ENCODE assay signal across 9 mouse cellular contexts in genomic region chr17:27120561-27121024, GRCm38 (mm10). TPM values are rescaled to one million over a fixed set of nuclear protein-coding genes. Genes with fewer than 3 reads are reported as not detected.
A peak's percentile ranks its signal among the peaks of the same experiment; 100 is the strongest.
DNase-seq lines count a peak whose midpoint lies in the region; ATAC-seq lines count a peak whose summit lies in the region.
"Had no signal": no experiment of that assay in that cellular context is flagged by ENCODE, and none has a peak within 500 bp of the region (broad histone marks: within the 10 kb centered on the region; RNA-seq: fewer than 3 reads in every experiment).

No protein-coding gene starts in this region.

- DNase-seq in Muller cell, postnatal 12 days (ENCODE audit: inconsistent ontology term), result peak; percentile 67
- peak; percentile 97 for DNase-seq in brain, adult 2 months (ENCODE audit: low read depth, low spot score)
- DNase-seq in forebrain, embryonic 11.5 days (ENCODE audit: low spot score), result peak; percentile 89
- DNase-seq in heart, postnatal 10 days, result peak; percentile 80 to 89
- DNase-seq in layer of hippocampus, adult 9-11 months, result peak; percentile 82
- DNase-seq in midbrain, embryonic 10.5 days (ENCODE audit: low spot score), result peak; percentile 77
- peak; percentile 62 for DNase-seq in right cerebral cortex, postnatal 25 days

- H3K4me3 ChIP-seq in forebrain, embryonic 11.5 days (ENCODE audit: low read depth, low read length), result no peak overlapping the region
- peak overlapping the region; percentile 30; the same call in 1 of the 2 replicates for H3K4me3 ChIP-seq in midbrain, embryonic 10.5 days

- H3K9me3 ChIP-seq in forebrain, embryonic 11.5 days (ENCODE audit: control insufficient read depth, low read length), result no peaks in the 10 kb centered on the region
- peaks cover 13% of the 10 kb centered on the region for H3K9me3 ChIP-seq in midbrain, embryonic 10.5 days (replicated peaks)

- no peaks in the 10 kb centered on the region; the same call in 1 of the 2 replicates for H3K36me3 ChIP-seq in forebrain, embryonic 11.5 days (ENCODE audit: control insufficient read depth, insufficient read depth, low read length)
- H3K36me3 ChIP-seq in midbrain, embryonic 10.5 days, result peaks cover 45% of the 10 kb centered on the region

- H3K4me1 ChIP-seq in forebrain, embryonic 11.5 days (replicated peaks; ENCODE audit: control insufficient read depth, insufficient read depth, low read length), result peaks cover 7% of the 10 kb centered on the region; the same call in 1 of the 2 replicates
- peaks cover 38% of the 10 kb centered on the region for H3K4me1 ChIP-seq in midbrain, embryonic 10.5 days

- ATAC-seq in forebrain, embryonic 11.5 days (replicated peaks; ENCODE audit: low FRiP score), result no peak
- no peak for ATAC-seq in megakaryocyte-erythroid progenitor cell, adult 5-6 weeks (replicated peaks; ENCODE audit: low FRiP score, low TSS enrichment, poor library complexity, severe bottlenecking)

- WGBS in forebrain, embryonic 11.5 days, result 5% methylated on average over 18 of the region's 18 CpGs
- 3% methylated on average over 18 of the region's 18 CpGs for WGBS in midbrain, embryonic 10.5 days

- H3K4me2 ChIP-seq in forebrain, embryonic 11.5 days (ENCODE audit: low read depth, low read length, severe bottlenecking), result 0 out of 2 replicates have a peak overlapping the region, but pooled peaks have one; percentile 11

- H3K9ac ChIP-seq in forebrain, embryonic 11.5 days (ENCODE audit: low read length), result peak overlapping the region; percentile 12

- intact Hi-C loops in heart, postnatal 10 days (cut with DNase I), result loop anchor here (1.0 kb wide), 1 partner anchor 87 kb away; no protein-coding TSS in a partner anchor

- no peak overlapping the region for H3K27ac ChIP-seq in forebrain, embryonic 11.5 days (ENCODE audit: low read depth, low read length)
- peak overlapping the region; percentile 49 for H3K27ac ChIP-seq in midbrain, embryonic 10.5 days (replicated peaks)

- H3K27me3 ChIP-seq in forebrain, embryonic 11.5 days (ENCODE audit: control insufficient read depth, insufficient read depth, low read length), result no peaks in the 10 kb centered on the region
- peaks cover 19% of the 10 kb centered on the region for H3K27me3 ChIP-seq in midbrain, embryonic 10.5 days (ENCODE audit: low read depth, poor library complexity, severe bottlenecking)

RNA-seq across cellular contexts. Expression of gene Uqcc2, which starts 13.1 kb away (rescaled TPM):
- 330 and 336 TPM in 2 replicates for polyA plus RNA-seq in forebrain, embryonic 11.5 days (2014; fragmentation: Nextera tagmentation; extraction: Ambion mirVana)
- total RNA-seq in heart, postnatal 10 days (2021), result 100 to 1,000 TPM; 278 to 279 TPM
- polyA plus RNA-seq in midbrain, embryonic 10.5 days (2016; fragmentation: Nextera tagmentation; extraction: Ambion mirVana), result 404 and 411 TPM in 2 replicates
- total RNA-seq in megakaryocyte-erythroid progenitor cell, adult 5-6 weeks (2014; fragmentation: Nextera tagmentation), result 180 and 198 TPM in 2 replicates
- total RNA-seq in megakaryocyte-erythroid progenitor cell, adult 5-6 weeks (2017), result 177 and 204 TPM in 2 replicates

RNA-seq across cellular contexts. Expression of gene Ip6k3, which starts 47.0 kb away (rescaled TPM):
- polyA plus RNA-seq in forebrain, embryonic 11.5 days (2014; fragmentation: Nextera tagmentation; extraction: Ambion mirVana), result 0.08 and 0.19 TPM in 2 replicates
- total RNA-seq in heart, postnatal 10 days (2021), result 1 to 10 TPM; 9.2 to 10.0 TPM
- 0.29 TPM in 1 of 2 replicates, not detected in the other for polyA plus RNA-seq in midbrain, embryonic 10.5 days (2016; fragmentation: Nextera tagmentation; extraction: Ambion mirVana)
- total RNA-seq in megakaryocyte-erythroid progenitor cell, adult 5-6 weeks (2014; fragmentation: Nextera tagmentation), result not detected in 2 replicates
- not detected in 2 replicates for total RNA-seq in megakaryocyte-erythroid progenitor cell, adult 5-6 weeks (2017)
- total RNA-seq: hematopoietic stem cell, adult 5-6 weeks had no signal

Comparison
In these comparisons a context has a peak if more than half of its experiments do, and no peak if none do; other contexts are left out.
1. RNA of gene Ip6k3, which starts 47.0 kb away (total RNA-seq): 9.2 to 10.0 TPM in heart, postnatal 10 days; not detected in megakaryocyte-erythroid progenitor cell, adult 5-6 weeks; every median in the first group is over 10 times any median in the second.
2. Peak in every context shown above with its lines, with median percentiles within 50 percentile points of each other: DNase-seq.